Mouse (Mus musculus): ENCODE measurements around the gene Slc18a2. TPM values are rescaled to one million over a fixed set of nuclear protein-coding genes. Genes with fewer than 3 reads are reported as not detected.

The Slc18a2 gene
- polyA plus RNA-seq, 1 experiment from 2014 or later = 28.6 TPM

GRCm38 (mm10) chr19:59282001-59282400, 21.3 kb downstream of the Slc18a2 start:
- Histone ChIP-seq H3K4me3 (no peak overlapping the region), H3K4me2 (no peak overlapping the region), H3K4me1 (no peaks in the 10 kb centered on the region), H3K27me3 (no peaks in the 10 kb centered on the region), H3K27ac (no peak overlapping the region), H3K36me3 (ENCODE audit: poor library complexity, severe bottlenecking) (peaks cover 14% of the 10 kb centered on the region), H3K9ac (no peak overlapping the region), H3K9me3 (replicated peaks) (no peaks in the 10 kb centered on the region)
- ATAC-seq = no peak
- 90% methylated on average over 3 of the region's 3 CpGs for WGBS

- Histone ChIP-seq H3K27me3 (no peaks in the 10 kb centered on the region), H3K9me3 (replicated peaks) (no peaks in the 10 kb centered on the region), H3K4me3 (no peak overlapping the region), H3K27ac (no peak overlapping the region), H3K4me1 (no peaks in the 10 kb centered on the region), H3K36me3 (ENCODE audit: poor library complexity, severe bottlenecking) (peaks cover 5% of the 10 kb centered on the region; the same call in 1 of the 2 replicates), H3K9ac (no peak overlapping the region), H3K4me2 (no peak overlapping the region)
- no peak for ATAC-seq
Measured at GRCm38 (mm10) chr19:59289042-59289441, 28.3 kb downstream of the Slc18a2 start.

GRCm38 (mm10) chr19:59289811-59290210, 29.1 kb downstream of the Slc18a2 start:
- WGBS = 93% methylated on average over 6 of the region's 6 CpGs

GRCm38 (mm10) chr19:59292183-59292839, 31.6 kb downstream of the Slc18a2 start:
- WGBS = 85% methylated on average over 5 of the region's 5 CpGs
- no peaks in the 10 kb centered on the region for H3K4me1 ChIP-seq
- no peaks in the 10 kb centered on the region for H3K27me3 ChIP-seq
- ATAC-seq = no peak
- H3K4me3 ChIP-seq = no peak overlapping the region
- H3K27ac ChIP-seq = no peak overlapping the region
- peaks cover 5% of the 10 kb centered on the region for H3K36me3 ChIP-seq (ENCODE audit: poor library complexity, severe bottlenecking)
- H3K9me3 ChIP-seq (replicated peaks) = no peaks in the 10 kb centered on the region
- H3K9ac ChIP-seq = no peak overlapping the region
- H3K4me2 ChIP-seq = no peak overlapping the region

More at GRCm38 (mm10) chr19:59289811-59290210, 29.1 kb downstream of the Slc18a2 start:
- Histone ChIP-seq H3K27me3 (no peaks in the 10 kb centered on the region), H3K9ac (no peak overlapping the region), H3K9me3 (replicated peaks) (no peaks in the 10 kb centered on the region), H3K4me1 (no peaks in the 10 kb centered on the region), H3K4me3 (no peak overlapping the region), H3K36me3 (ENCODE audit: poor library complexity, severe bottlenecking) (peaks cover 5% of the 10 kb centered on the region; the same call in 1 of the 2 replicates), H3K4me2 (no peak overlapping the region), H3K27ac (no peak overlapping the region)
- ATAC-seq = no peak

GRCm38 (mm10) chr19:59315308-59315707, 54.6 kb downstream of the Slc18a2 start:
- Histone ChIP-seq H3K9ac (no peak overlapping the region), H3K4me3 (no peak overlapping the region), H3K27me3 (no peaks in the 10 kb centered on the region), H3K36me3 (ENCODE audit: poor library complexity, severe bottlenecking) (no peaks in the 10 kb centered on the region), H3K9me3 (replicated peaks) (no peaks in the 10 kb centered on the region), H3K27ac (no peak overlapping the region), H3K4me1 (no peaks in the 10 kb centered on the region), H3K4me2 (no peak overlapping the region)
- ATAC-seq = no peak

- no peaks in the 10 kb centered on the region for H3K36me3 ChIP-seq (ENCODE audit: poor library complexity, severe bottlenecking)
- H3K27me3 ChIP-seq = no peaks in the 10 kb centered on the region
- no peak for ATAC-seq
Measured at GRCm38 (mm10) chr19:59316571-59316970, 55.9 kb downstream of the Slc18a2 start.

GRCm38 (mm10) chr19:59321990-59322389, 61.3 kb downstream of the Slc18a2 start, which contains the start of gene Rps12-ps3:
Gene Rps12-ps3, plus strand, starts transcription at chr19:59322290.
- H3K36me3 ChIP-seq (ENCODE audit: poor library complexity, severe bottlenecking) = peaks cover 5% of the 10 kb centered on the region; the same call in 1 of the 2 replicates
- no peak within 1 kb of the TSS for H3K27ac ChIP-seq
- WGBS = 99% methylated on average over 11 of the region's 14 CpGs
- no peaks in the 10 kb centered on the region for H3K9me3 ChIP-seq (replicated peaks)
- no peak for ATAC-seq
- no peak within 1 kb of the TSS for H3K9ac ChIP-seq
- H3K4me1 ChIP-seq = no peaks in the 10 kb centered on the region
- H3K27me3 ChIP-seq = no peaks in the 10 kb centered on the region
- H3K4me3 ChIP-seq = no peak within 1 kb of the TSS
- H3K4me2 ChIP-seq = no peak within 1 kb of the TSS

More at GRCm38 (mm10) chr19:59316571-59316970, 55.9 kb downstream of the Slc18a2 start:
- Histone ChIP-seq H3K27ac (no peak overlapping the region), H3K4me3 (no peak overlapping the region), H3K9me3 (replicated peaks) (no peaks in the 10 kb centered on the region), H3K4me1 (no peaks in the 10 kb centered on the region), H3K9ac (no peak overlapping the region), H3K4me2 (no peak overlapping the region)

- no peak overlapping the region for H3K9ac ChIP-seq
- no peak for ATAC-seq
- no peaks in the 10 kb centered on the region for H3K9me3 ChIP-seq (replicated peaks)
- no peak overlapping the region for H3K27ac ChIP-seq
- no peaks in the 10 kb centered on the region for H3K27me3 ChIP-seq
- no peak overlapping the region for H3K4me2 ChIP-seq
- H3K4me3 ChIP-seq = no peak overlapping the region
- H3K36me3 ChIP-seq (ENCODE audit: poor library complexity, severe bottlenecking) = peaks cover 5% of the 10 kb centered on the region; the same call in 1 of the 2 replicates
- no peaks in the 10 kb centered on the region for H3K4me1 ChIP-seq
Measured at GRCm38 (mm10) chr19:59330816-59331225, 70.1 kb downstream of the Slc18a2 start.

GRCm38 (mm10) chr19:59336655-59337054, 76.0 kb downstream of the Slc18a2 start:
- no peaks in the 10 kb centered on the region for H3K27me3 ChIP-seq

GRCm38 (mm10) chr19:59337872-59338681, 77.4 kb downstream of the Slc18a2 start:
- Histone ChIP-seq H3K4me1 (peaks cover 24% of the 10 kb centered on the region), H3K4me2 (no peak overlapping the region), H3K9me3 (replicated peaks) (no peaks in the 10 kb centered on the region), H3K27me3 (no peaks in the 10 kb centered on the region), H3K27ac (no peak overlapping the region), H3K4me3 (no peak overlapping the region), H3K9ac (no peak overlapping the region), H3K36me3 (ENCODE audit: poor library complexity, severe bottlenecking) (no peaks in the 10 kb centered on the region)
- 55% methylated on average over 3 of the region's 3 CpGs for WGBS
- ATAC-seq = no peak

More at GRCm38 (mm10) chr19:59336655-59337054, 76.0 kb downstream of the Slc18a2 start:
- H3K4me1 ChIP-seq = peaks cover 12% of the 10 kb centered on the region
- H3K9ac ChIP-seq = no peak overlapping the region
- H3K27ac ChIP-seq = no peak overlapping the region
- H3K36me3 ChIP-seq (ENCODE audit: poor library complexity, severe bottlenecking) = no peaks in the 10 kb centered on the region
- 100% methylated on average over 1 of the region's 1 CpGs for WGBS
- ATAC-seq = no peak
- H3K9me3 ChIP-seq (replicated peaks) = no peaks in the 10 kb centered on the region
- H3K4me2 ChIP-seq = no peak overlapping the region
- no peak overlapping the region for H3K4me3 ChIP-seq

- Histone ChIP-seq H3K27ac (no peak overlapping the region), H3K4me2 (no peak overlapping the region)
- 90% methylated on average over 3 of the region's 3 CpGs for WGBS
Measured at GRCm38 (mm10) chr19:59339908-59340307, 79.2 kb downstream of the Slc18a2 start.

GRCm38 (mm10) chr19:59342964-59343363, 82.3 kb downstream of the Slc18a2 start:
- Histone ChIP-seq H3K4me3 (peak overlapping the region; percentile 92), H3K36me3 (ENCODE audit: poor library complexity, severe bottlenecking) (no peaks in the 10 kb centered on the region), H3K4me2 (peak overlapping the region; percentile 91), H3K27me3 (0 out of 2 replicates have a peak, but pooled peaks cover 1% of the 10 kb centered on the region), H3K4me1 (peaks cover 47% of the 10 kb centered on the region), H3K27ac (no peak overlapping the region), H3K9ac (peak overlapping the region; percentile 94), H3K9me3 (replicated peaks) (no peaks in the 10 kb centered on the region)
- ATAC-seq = no peak
- WGBS = 23% methylated on average over 2 of the region's 2 CpGs

More at GRCm38 (mm10) chr19:59339908-59340307, 79.2 kb downstream of the Slc18a2 start:
- no peak overlapping the region for H3K4me3 ChIP-seq
- ATAC-seq = no peak
- H3K9me3 ChIP-seq (replicated peaks) = no peaks in the 10 kb centered on the region
- H3K36me3 ChIP-seq (ENCODE audit: poor library complexity, severe bottlenecking) = no peaks in the 10 kb centered on the region
- no peaks in the 10 kb centered on the region for H3K27me3 ChIP-seq
- H3K4me1 ChIP-seq = peaks cover 42% of the 10 kb centered on the region
- no peak overlapping the region for H3K9ac ChIP-seq
